Mouse (Mus musculus): ENCODE measurements around the gene Exosc7. TPM values are rescaled to one million over a fixed set of nuclear protein-coding genes. Genes with fewer than 3 reads are reported as not detected.
A peak's percentile ranks its signal among the peaks of the same experiment; 100 is the strongest.

Gene Exosc7
- 15.3 and 20.3 TPM in 2 replicates for polyA plus RNA-seq (2012; rRNA removed)

DNA sequence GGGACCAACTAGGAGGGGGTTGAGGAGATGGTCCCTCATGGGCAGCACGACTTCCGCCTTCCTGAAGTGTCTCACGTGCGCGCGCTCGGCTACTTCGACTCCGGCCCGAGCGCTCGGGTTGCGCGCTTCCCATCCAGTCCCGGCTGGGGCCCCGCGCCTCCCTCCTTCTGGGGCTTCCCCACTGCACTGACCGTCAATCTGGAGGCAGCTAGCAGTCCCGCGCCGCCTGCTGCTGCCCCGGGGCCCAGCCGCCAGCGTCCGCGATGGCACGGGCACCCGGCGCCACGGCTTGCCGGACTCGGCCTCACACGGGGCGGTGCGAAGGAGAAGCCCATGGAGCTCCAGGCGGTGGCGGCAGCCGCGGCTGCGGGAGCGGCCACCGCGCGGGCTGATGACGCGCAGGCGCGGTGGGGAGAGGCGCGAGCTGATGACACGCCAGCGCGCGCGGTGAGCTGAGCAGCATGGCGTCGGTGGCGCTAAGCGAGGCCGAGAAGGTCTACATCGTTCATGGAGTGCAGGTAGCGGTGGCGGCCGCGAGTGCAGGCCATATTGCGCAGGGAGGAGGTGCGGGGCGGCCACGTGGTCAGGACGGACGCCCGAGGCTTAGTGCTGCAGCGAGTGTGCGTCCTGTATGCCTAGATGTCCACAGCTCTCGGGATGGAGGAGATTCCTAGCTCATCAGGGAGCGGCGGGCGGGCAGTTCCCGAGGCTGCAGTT is at the start of gene Exosc7, which contains the start of gene Zdhhc3:
Gene Exosc7, plus strand, starts transcription at position 411 of the 717 bp plus-strand sequence.
Gene Zdhhc3, minus strand, starts transcription at position 401 of the 717 bp plus-strand sequence.
- Histone ChIP-seq H3K36me3 (ENCODE audit: control insufficient read depth, insufficient read depth, low read length) (no peaks in the 10 kb centered on the region), H3K27me3 (ENCODE audit: control insufficient read depth, insufficient read depth, low read length) (no peaks in the 10 kb centered on the region), H3K4me3 (ENCODE audit: control insufficient read depth, low read depth, low read length) (peak within 1 kb of the TSS; percentile 75), H3K4me1 (ENCODE audit: control insufficient read depth, insufficient read depth, low read length) (peaks cover 3% of the 10 kb centered on the region), H3K27ac (ENCODE audit: control insufficient read depth, insufficient read depth, low read depth, low read length) (peak within 1 kb of the TSS; percentile 19)
- TF ChIP-seq POLR2A (IDR thresholded peaks at IDR 0.05; ENCODE audit: control insufficient read depth, low read depth, low read length), result peak; percentile 78
- TF ChIP-seq CTCF (IDR thresholded peaks at IDR 0.05; ENCODE audit: control insufficient read depth, insufficient read depth, insufficient replicate concordance, low read depth, low read length), result no peak

- Histone ChIP-seq H3K36me3 (ENCODE audit: control insufficient read depth, insufficient read depth, low read length) (no peaks in the 10 kb centered on the region; the same call in 1 of the 2 replicates), H3K27ac (ENCODE audit: control insufficient read depth, insufficient read depth, low read depth, low read length) (no peak overlapping the region), H3K4me3 (ENCODE audit: control insufficient read depth, low read depth, low read length) (no peak overlapping the region), H3K27me3 (ENCODE audit: control insufficient read depth, insufficient read depth, low read length) (no peaks in the 10 kb centered on the region), H3K4me1 (ENCODE audit: control insufficient read depth, insufficient read depth, low read length) (no peaks in the 10 kb centered on the region)
- TF ChIP-seq CTCF (IDR thresholded peaks at IDR 0.05; ENCODE audit: control insufficient read depth, insufficient read depth, insufficient replicate concordance, low read depth, low read length) (no peak), POLR2A (IDR thresholded peaks at IDR 0.05; ENCODE audit: control insufficient read depth, low read depth, low read length) (no peak)
These were observed 33.9 kb upstream of the Exosc7 start for GRCm38 (mm10) chr9:123079149-123079548.

- Histone ChIP-seq H3K4me1 (ENCODE audit: control insufficient read depth, insufficient read depth, low read length) (no peaks in the 10 kb centered on the region), H3K4me3 (ENCODE audit: control insufficient read depth, low read depth, low read length) (no peak overlapping the region), H3K36me3 (ENCODE audit: control insufficient read depth, insufficient read depth, low read length) (no peaks in the 10 kb centered on the region; the same call in 1 of the 2 replicates), H3K27ac (ENCODE audit: control insufficient read depth, insufficient read depth, low read depth, low read length) (no peak overlapping the region), H3K27me3 (ENCODE audit: control insufficient read depth, insufficient read depth, low read length) (no peaks in the 10 kb centered on the region)
- TF ChIP-seq POLR2A (IDR thresholded peaks at IDR 0.05; ENCODE audit: control insufficient read depth, low read depth, low read length), result no peak
- no peak for TF ChIP-seq CTCF (IDR thresholded peaks at IDR 0.05; ENCODE audit: control insufficient read depth, insufficient read depth, insufficient replicate concordance, low read depth, low read length)
These were observed 32.7 kb upstream of the Exosc7 start for GRCm38 (mm10) chr9:123080355-123080754.

GRCm38 (mm10) chr9:123080796-123081195 is 32.2 kb upstream of the Exosc7 start:
- TF ChIP-seq CTCF (IDR thresholded peaks at IDR 0.05; ENCODE audit: control insufficient read depth, insufficient read depth, insufficient replicate concordance, low read depth, low read length) (no peak), POLR2A (IDR thresholded peaks at IDR 0.05; ENCODE audit: control insufficient read depth, low read depth, low read length) (no peak)
- Histone ChIP-seq H3K27ac (ENCODE audit: control insufficient read depth, insufficient read depth, low read depth, low read length) (no peak overlapping the region), H3K36me3 (ENCODE audit: control insufficient read depth, insufficient read depth, low read length) (no peaks in the 10 kb centered on the region; the same call in 1 of the 2 replicates), H3K4me3 (ENCODE audit: control insufficient read depth, low read depth, low read length) (no peak overlapping the region), H3K27me3 (ENCODE audit: control insufficient read depth, insufficient read depth, low read length) (no peaks in the 10 kb centered on the region), H3K4me1 (ENCODE audit: control insufficient read depth, insufficient read depth, low read length) (no peaks in the 10 kb centered on the region)

DNA sequence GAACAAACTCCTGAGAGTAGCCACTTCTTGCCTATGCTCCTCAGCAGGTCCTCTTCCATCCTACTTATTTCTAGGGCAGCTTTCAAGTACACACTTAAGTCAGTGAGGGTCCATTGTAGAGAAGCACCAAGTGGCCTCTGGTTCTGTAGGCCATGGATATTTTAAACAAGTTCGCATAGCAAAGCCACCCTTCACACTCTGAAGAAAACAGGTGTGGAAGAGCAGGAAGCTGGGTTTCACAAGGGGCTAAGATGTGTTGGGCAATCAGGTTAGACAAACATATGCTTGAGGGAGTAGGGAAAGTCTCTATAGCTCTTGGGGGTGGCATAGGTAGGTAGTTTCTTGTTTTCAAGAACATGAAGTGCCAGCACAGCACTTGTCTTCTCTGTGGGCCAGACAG is 27.6 kb upstream of the Exosc7 start:
- peaks cover 3% of the 10 kb centered on the region; the same call in 1 of the 2 replicates for H3K36me3 ChIP-seq (ENCODE audit: control insufficient read depth, insufficient read depth, low read length)
- H3K4me1 ChIP-seq (ENCODE audit: control insufficient read depth, insufficient read depth, low read length), result no peaks in the 10 kb centered on the region
- TF ChIP-seq POLR2A (IDR thresholded peaks at IDR 0.05; ENCODE audit: control insufficient read depth, low read depth, low read length) (no peak), CTCF (IDR thresholded peaks at IDR 0.05; ENCODE audit: control insufficient read depth, insufficient read depth, insufficient replicate concordance, low read depth, low read length) (no peak)
- H3K27me3 ChIP-seq (ENCODE audit: control insufficient read depth, insufficient read depth, low read length), result no peaks in the 10 kb centered on the region
- no peak overlapping the region for H3K4me3 ChIP-seq (ENCODE audit: control insufficient read depth, low read depth, low read length)
- H3K27ac ChIP-seq (ENCODE audit: control insufficient read depth, insufficient read depth, low read depth, low read length), result no peak overlapping the region

DNA sequence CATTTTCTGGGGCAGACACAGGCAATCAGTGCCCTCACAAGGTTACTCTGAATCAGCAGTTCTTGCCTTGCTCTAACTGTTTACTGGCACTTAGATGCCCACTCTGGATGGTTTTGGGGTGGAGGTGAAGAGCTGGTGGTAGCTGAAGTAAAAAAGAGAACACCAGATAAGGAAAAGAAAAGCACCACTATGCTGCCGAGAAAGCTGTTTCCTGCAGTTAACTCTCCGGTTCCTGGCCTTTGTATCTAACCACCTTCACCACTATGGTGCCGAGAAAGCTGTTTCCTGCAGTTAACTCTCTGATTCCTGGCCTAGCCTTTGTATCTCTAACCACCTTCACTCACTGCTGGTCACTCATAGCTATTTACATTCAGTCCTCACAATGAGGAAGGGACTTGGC is 25.5 kb upstream of the Exosc7 start:
- no peaks in the 10 kb centered on the region for H3K4me1 ChIP-seq (ENCODE audit: control insufficient read depth, insufficient read depth, low read length)
- peaks cover 3% of the 10 kb centered on the region; the same call in 1 of the 2 replicates for H3K36me3 ChIP-seq (ENCODE audit: control insufficient read depth, insufficient read depth, low read length)
- no peak overlapping the region for H3K27ac ChIP-seq (ENCODE audit: control insufficient read depth, insufficient read depth, low read depth, low read length)
- H3K4me3 ChIP-seq (ENCODE audit: control insufficient read depth, low read depth, low read length), result no peak overlapping the region
- no peaks in the 10 kb centered on the region for H3K27me3 ChIP-seq (ENCODE audit: control insufficient read depth, insufficient read depth, low read length)
- no peak for TF ChIP-seq POLR2A (IDR thresholded peaks at IDR 0.05; ENCODE audit: control insufficient read depth, low read depth, low read length)
- TF ChIP-seq CTCF (IDR thresholded peaks at IDR 0.05; ENCODE audit: control insufficient read depth, insufficient read depth, insufficient replicate concordance, low read depth, low read length), result no peak

DNA sequence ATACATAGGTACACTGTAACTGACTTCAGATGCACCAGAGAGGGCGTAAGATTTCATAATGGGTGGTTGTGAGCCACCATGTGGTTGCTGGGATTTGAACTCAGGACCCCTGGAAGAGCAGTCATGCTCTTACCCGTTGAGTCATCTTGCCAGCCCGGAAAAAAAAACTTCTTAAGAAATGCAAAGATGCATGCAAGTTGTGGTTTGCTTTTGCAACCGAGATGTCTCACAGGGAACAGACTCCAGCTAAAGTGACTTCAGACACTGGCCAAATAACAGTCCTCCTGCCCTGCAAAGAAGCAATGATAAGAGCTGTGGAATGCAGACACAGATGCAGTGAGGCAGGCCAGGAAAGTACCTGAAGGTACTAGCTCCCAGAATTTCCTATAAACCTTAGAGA is 22.2 kb upstream of the Exosc7 start:
- Histone ChIP-seq H3K27me3 (ENCODE audit: control insufficient read depth, insufficient read depth, low read length) (no peaks in the 10 kb centered on the region), H3K4me1 (ENCODE audit: control insufficient read depth, insufficient read depth, low read length) (no peaks in the 10 kb centered on the region), H3K4me3 (ENCODE audit: control insufficient read depth, low read depth, low read length) (no peak overlapping the region), H3K36me3 (ENCODE audit: control insufficient read depth, insufficient read depth, low read length) (peaks cover 3% of the 10 kb centered on the region), H3K27ac (ENCODE audit: control insufficient read depth, insufficient read depth, low read depth, low read length) (no peak overlapping the region)
- TF ChIP-seq POLR2A (IDR thresholded peaks at IDR 0.05; ENCODE audit: control insufficient read depth, low read depth, low read length) (no peak), CTCF (IDR thresholded peaks at IDR 0.05; ENCODE audit: control insufficient read depth, insufficient read depth, insufficient replicate concordance, low read depth, low read length) (no peak)
